Mouse (Mus musculus): ENCODE measurements around the gene Ccdc30.

Ccdc30 gene

GRCm38 (mm10) chr4:119415072-119415753, at the start of gene Ccdc30:
Ccdc30 (minus strand) TSS chr4:119415521.
- peak; percentile 71 to 78 for DNase-seq (ENCODE audit: low spot score in 2 of 2)

- no peak for DNase-seq (ENCODE audit: low spot score in 2 of 2)
These were observed 48.6 kb upstream of the Ccdc30 start for GRCm38 (mm10) chr4:119463756-119464419.

- DNase-seq (ENCODE audit: low spot score in 2 of 2) = peak in 1 of 2 experiments; percentile 21
These were observed 47.8 kb upstream of the Ccdc30 start for GRCm38 (mm10) chr4:119462858-119463755.

GRCm38 (mm10) chr4:119462457-119462856, 47.1 kb upstream of the Ccdc30 start:
- DNase-seq (ENCODE audit: low spot score in 2 of 2) = no peak

GRCm38 (mm10) chr4:119460728-119461141, 45.4 kb upstream of the Ccdc30 start:
- DNase-seq (ENCODE audit: low spot score in 2 of 2) = no peak

GRCm38 (mm10) chr4:119460296-119460695, 45.0 kb upstream of the Ccdc30 start:
- no peak for DNase-seq (ENCODE audit: low spot score in 2 of 2)

GRCm38 (mm10) chr4:119453533-119453932, 38.2 kb upstream of the Ccdc30 start:
- DNase-seq (ENCODE audit: low spot score in 2 of 2) = no peak

GRCm38 (mm10) chr4:119453128-119453527, 37.8 kb upstream of the Ccdc30 start:
- no peak for DNase-seq (ENCODE audit: low spot score in 2 of 2)

- DNase-seq (ENCODE audit: low spot score in 2 of 2) = no peak
These were observed 35.1 kb upstream of the Ccdc30 start for GRCm38 (mm10) chr4:119450436-119450835.

GRCm38 (mm10) chr4:119447786-119448185, 32.5 kb upstream of the Ccdc30 start:
- DNase-seq (ENCODE audit: low spot score in 2 of 2) = no peak

- DNase-seq (ENCODE audit: low spot score in 2 of 2) = no peak
These were observed 31.9 kb upstream of the Ccdc30 start for GRCm38 (mm10) chr4:119447261-119447660.

GRCm38 (mm10) chr4:119442539-119442938, 27.2 kb upstream of the Ccdc30 start:
- no peak for DNase-seq (ENCODE audit: low spot score in 2 of 2)

GRCm38 (mm10) chr4:119441836-119442235, 26.5 kb upstream of the Ccdc30 start:
- no peak for DNase-seq (ENCODE audit: low spot score in 2 of 2)

- no peak for DNase-seq (ENCODE audit: low spot score in 2 of 2)
These were observed 22.6 kb upstream of the Ccdc30 start for GRCm38 (mm10) chr4:119437936-119438335.

GRCm38 (mm10) chr4:119430678-119431077, 15.4 kb upstream of the Ccdc30 start:
- DNase-seq (ENCODE audit: low spot score in 2 of 2) = peak; percentile 27 to 31

GRCm38 (mm10) chr4:119427680-119428079, 12.4 kb upstream of the Ccdc30 start:
- DNase-seq (ENCODE audit: low spot score in 2 of 2) = no peak

GRCm38 (mm10) chr4:119425601-119426000, 10.3 kb upstream of the Ccdc30 start:
- no peak for DNase-seq (ENCODE audit: low spot score in 2 of 2)

- DNase-seq (ENCODE audit: low spot score in 2 of 2) = no peak
These were observed 9.8 kb upstream of the Ccdc30 start for GRCm38 (mm10) chr4:119425077-119425476.

GRCm38 (mm10) chr4:119422294-119422964, 7.1 kb upstream of the Ccdc30 start, which contains the start of the genes Ppcs and Zmynd12:
Ppcs (minus strand) TSS chr4:119422420.
Zmynd12 (plus strand) TSS chr4:119422814.
- peak; percentile 84 to 87 for DNase-seq (ENCODE audit: low spot score in 2 of 2)

- DNase-seq (ENCODE audit: low spot score in 2 of 2) = no peak
These were observed 6.6 kb upstream of the Ccdc30 start for GRCm38 (mm10) chr4:119421921-119422293.

- DNase-seq (ENCODE audit: low spot score in 2 of 2) = no peak
These were observed 5.9 kb upstream of the Ccdc30 start for GRCm38 (mm10) chr4:119421191-119421590.

GRCm38 (mm10) chr4:119417894-119418293, 2.6 kb upstream of the Ccdc30 start:
- no peak for DNase-seq (ENCODE audit: low spot score in 2 of 2)

Measured in urinary bladder, adult 18-20 months (tissue).